Mouse (Mus musculus): ENCODE results near the gene Dis3l2. TPM values are rescaled to one million over a fixed set of nuclear protein-coding genes. Genes with fewer than 3 reads are reported as not detected.

Dis3l2 gene
- polyA plus RNA-seq, 1 experiment from 2014 or later = 39.1 TPM

DNA sequence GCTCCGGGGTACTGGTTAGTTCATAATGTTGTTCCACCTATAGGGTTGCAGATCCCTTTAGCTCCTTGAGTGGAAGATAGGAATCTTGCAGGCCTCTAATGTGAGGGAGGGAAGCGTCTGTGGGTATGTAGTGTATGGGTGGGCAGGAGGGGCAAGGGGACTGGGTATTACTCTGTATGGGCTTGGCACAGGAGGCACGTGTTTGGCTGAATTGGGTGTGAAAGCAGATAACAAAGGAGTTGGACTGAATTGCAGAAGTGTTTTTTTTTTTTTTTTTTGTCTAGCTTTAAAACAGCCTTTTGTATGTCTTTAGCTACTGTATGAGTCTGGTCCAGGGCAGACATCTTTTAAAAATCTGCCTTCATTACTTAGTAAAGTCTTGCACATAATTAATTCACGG, 5.9 kb downstream of the Dis3l2 start:
- Histone ChIP-seq H3K4me2 (ENCODE audit: low read depth, low read length) (no peak overlapping the region), H3K27me3 (ENCODE audit: control insufficient read depth, insufficient read depth, low read length) (no peaks in the 10 kb centered on the region), H3K36me3 (ENCODE audit: control insufficient read depth, insufficient read depth, low read length) (no peaks in the 10 kb centered on the region), H3K4me3 (ENCODE audit: low read depth, low read length) (no peak overlapping the region), H3K27ac (ENCODE audit: low read depth, low read length) (no peak overlapping the region), H3K9me3 (ENCODE audit: control insufficient read depth, low read length) (no peaks in the 10 kb centered on the region), H3K4me1 (ENCODE audit: control insufficient read depth, insufficient read depth, low read length) (peaks cover 8% of the 10 kb centered on the region; the same call in 1 of the 2 replicates), H3K9ac (replicated peaks; ENCODE audit: low read depth, low read length) (no peak overlapping the region)
- ATAC-seq (ENCODE audit: low read depth) = no peak
- WGBS = 68% methylated on average over 4 of the region's 4 CpGs

DNA sequence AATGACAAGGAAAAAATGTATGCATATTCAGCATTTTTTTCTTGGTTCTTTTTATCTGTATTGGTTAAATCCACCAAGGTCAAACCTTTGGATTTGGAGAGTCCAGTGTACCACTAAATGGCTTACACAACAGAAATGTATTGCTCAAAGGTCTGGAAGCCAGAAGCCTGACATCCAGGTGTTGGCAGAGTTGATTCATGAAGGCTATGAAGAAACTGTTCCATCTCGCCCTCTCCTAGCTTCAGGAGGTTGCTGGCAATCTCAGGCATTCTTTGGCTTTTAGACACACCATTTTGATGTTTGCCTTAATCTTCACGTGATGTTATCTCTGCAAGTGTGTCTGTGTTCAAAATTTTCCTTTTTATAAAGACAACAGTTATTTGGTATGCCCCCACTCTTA, 8.4 kb downstream of the Dis3l2 start:
- no peak overlapping the region for H3K27ac ChIP-seq (ENCODE audit: low read depth, low read length)
- H3K36me3 ChIP-seq (ENCODE audit: control insufficient read depth, insufficient read depth, low read length) = no peaks in the 10 kb centered on the region
- no peak for ATAC-seq (ENCODE audit: low read depth)
- H3K4me1 ChIP-seq (ENCODE audit: control insufficient read depth, insufficient read depth, low read length) = no peaks in the 10 kb centered on the region
- H3K27me3 ChIP-seq (ENCODE audit: control insufficient read depth, insufficient read depth, low read length) = no peaks in the 10 kb centered on the region
- WGBS = 94% methylated on average over 2 of the region's 2 CpGs
- no peaks in the 10 kb centered on the region for H3K9me3 ChIP-seq (ENCODE audit: control insufficient read depth, low read length)
- H3K4me2 ChIP-seq (ENCODE audit: low read depth, low read length) = no peak overlapping the region
- no peak overlapping the region for H3K4me3 ChIP-seq (ENCODE audit: low read depth, low read length)
- no peak overlapping the region for H3K9ac ChIP-seq (replicated peaks; ENCODE audit: low read depth, low read length)

DNA sequence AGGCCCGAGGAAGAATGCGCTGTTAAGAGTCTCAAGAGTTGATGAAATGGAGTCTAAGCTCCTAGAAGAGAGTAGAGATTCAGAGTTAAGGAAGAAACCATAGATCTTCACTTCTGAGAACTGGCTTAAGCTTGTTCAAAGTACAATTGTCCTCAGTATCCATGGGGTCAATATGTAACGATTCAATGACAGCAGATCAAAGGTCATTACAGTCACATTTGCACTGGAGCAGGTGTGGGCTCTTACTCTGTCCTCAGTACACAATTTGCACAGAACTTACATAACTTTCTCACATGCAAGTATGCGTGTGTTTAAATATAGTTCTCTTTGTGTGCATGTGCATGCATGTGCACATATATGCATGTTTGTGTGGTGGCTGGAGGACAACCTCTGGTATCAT, 9.4 kb downstream of the Dis3l2 start:
- Histone ChIP-seq H3K4me2 (ENCODE audit: low read depth, low read length) (no peak overlapping the region), H3K4me1 (ENCODE audit: control insufficient read depth, insufficient read depth, low read length) (no peaks in the 10 kb centered on the region), H3K9me3 (ENCODE audit: control insufficient read depth, low read length) (no peaks in the 10 kb centered on the region), H3K36me3 (ENCODE audit: control insufficient read depth, insufficient read depth, low read length) (no peaks in the 10 kb centered on the region), H3K27me3 (ENCODE audit: control insufficient read depth, insufficient read depth, low read length) (no peaks in the 10 kb centered on the region), H3K4me3 (ENCODE audit: low read depth, low read length) (no peak overlapping the region), H3K27ac (ENCODE audit: low read depth, low read length) (no peak overlapping the region), H3K9ac (replicated peaks; ENCODE audit: low read depth, low read length) (no peak overlapping the region)
- WGBS = 99% methylated on average over 4 of the region's 4 CpGs
- no peak for ATAC-seq (ENCODE audit: low read depth)

DNA sequence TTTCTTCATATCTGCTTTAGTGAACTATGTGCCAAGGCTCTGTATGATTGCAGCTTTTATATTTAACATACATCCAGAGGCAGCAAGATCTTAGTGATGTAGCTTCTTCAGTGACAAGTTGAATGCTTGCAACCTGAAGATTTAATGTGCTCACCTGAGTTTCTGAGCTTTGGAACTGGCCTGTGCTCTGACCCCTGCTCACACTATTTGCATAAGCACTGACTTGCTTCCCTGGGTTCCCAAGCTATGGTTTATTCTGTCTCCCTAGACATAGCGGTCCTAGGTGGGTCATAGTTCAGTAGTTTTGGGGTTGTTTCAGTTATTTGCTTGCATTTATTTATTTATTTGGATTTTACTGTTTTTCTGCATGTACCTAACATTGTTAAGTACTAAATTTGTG, 14.6 kb downstream of the Dis3l2 start:
- no peak overlapping the region for H3K9ac ChIP-seq (replicated peaks; ENCODE audit: low read depth, low read length)
- no peaks in the 10 kb centered on the region for H3K36me3 ChIP-seq (ENCODE audit: control insufficient read depth, insufficient read depth, low read length)
- no peak overlapping the region for H3K4me3 ChIP-seq (ENCODE audit: low read depth, low read length)
- H3K4me1 ChIP-seq (ENCODE audit: control insufficient read depth, insufficient read depth, low read length) = no peaks in the 10 kb centered on the region
- no peak for ATAC-seq (ENCODE audit: low read depth)
- no peaks in the 10 kb centered on the region for H3K27me3 ChIP-seq (ENCODE audit: control insufficient read depth, insufficient read depth, low read length)
- H3K27ac ChIP-seq (ENCODE audit: low read depth, low read length) = no peak overlapping the region
- 90% methylated on average over 1 of the region's 1 CpGs for WGBS
- no peak overlapping the region for H3K4me2 ChIP-seq (ENCODE audit: low read depth, low read length)
- no peaks in the 10 kb centered on the region for H3K9me3 ChIP-seq (ENCODE audit: control insufficient read depth, low read length)

DNA sequence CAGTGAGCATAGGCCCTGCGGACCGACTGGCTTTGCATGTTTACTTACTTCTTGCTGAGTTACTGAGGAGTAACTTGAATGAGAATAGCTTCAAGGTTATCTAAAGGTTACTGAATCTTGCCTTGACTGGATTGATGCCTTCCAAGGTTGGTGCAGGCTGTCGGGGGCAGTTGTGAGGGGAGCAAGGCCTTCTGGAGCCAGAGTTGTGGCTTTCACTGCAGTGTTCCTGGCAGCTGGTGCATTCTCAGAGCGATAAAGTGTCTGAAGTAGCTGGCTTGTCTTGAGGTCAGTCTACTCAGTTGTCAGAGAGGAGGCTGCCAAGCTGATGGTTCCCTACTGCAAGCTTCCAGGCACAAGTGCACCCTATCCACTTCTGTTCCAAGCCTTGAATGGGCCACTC, 15.8 kb downstream of the Dis3l2 start:
- H3K36me3 ChIP-seq (ENCODE audit: control insufficient read depth, insufficient read depth, low read length) = no peaks in the 10 kb centered on the region
- no peaks in the 10 kb centered on the region for H3K4me1 ChIP-seq (ENCODE audit: control insufficient read depth, insufficient read depth, low read length)
- no peak for ATAC-seq (ENCODE audit: low read depth)
- H3K27me3 ChIP-seq (ENCODE audit: control insufficient read depth, insufficient read depth, low read length) = no peaks in the 10 kb centered on the region
- 95% methylated on average over 4 of the region's 4 CpGs for WGBS
- H3K4me2 ChIP-seq (ENCODE audit: low read depth, low read length) = no peak overlapping the region
- H3K4me3 ChIP-seq (ENCODE audit: low read depth, low read length) = no peak overlapping the region
- no peak overlapping the region for H3K27ac ChIP-seq (ENCODE audit: low read depth, low read length)
- no peaks in the 10 kb centered on the region for H3K9me3 ChIP-seq (ENCODE audit: control insufficient read depth, low read length)
- H3K9ac ChIP-seq (replicated peaks; ENCODE audit: low read depth, low read length) = no peak overlapping the region

DNA sequence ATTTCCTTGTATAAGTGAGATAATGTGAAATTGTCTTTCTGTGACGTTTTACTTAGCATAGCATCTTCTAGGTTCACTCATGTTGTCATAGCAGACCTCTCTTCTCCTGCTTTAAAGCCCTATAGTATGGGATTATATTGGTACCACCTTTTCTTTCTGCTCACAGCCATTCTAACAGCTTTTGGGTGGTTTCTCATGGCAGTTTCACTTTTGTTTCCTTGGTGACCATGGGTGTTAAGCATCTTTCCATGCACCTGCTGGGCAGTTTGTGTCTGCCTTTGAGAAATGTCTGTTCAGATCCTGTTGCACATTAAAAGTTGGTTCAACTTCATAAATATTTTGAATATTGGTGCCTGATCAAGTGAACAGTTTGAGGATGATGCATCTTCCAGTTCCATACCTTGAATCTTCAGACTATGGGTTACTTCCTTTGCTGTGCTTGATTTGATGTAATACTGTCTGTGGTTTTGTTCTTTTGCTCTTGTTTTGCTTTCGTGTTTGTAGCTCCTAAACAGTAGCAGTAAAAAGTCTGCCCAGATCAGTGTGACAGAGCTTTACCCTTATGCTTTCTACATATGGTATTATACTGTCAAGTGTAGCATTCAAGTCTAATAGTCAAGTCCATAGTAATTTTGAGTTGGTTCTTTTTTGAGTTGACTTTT, 29.7 kb downstream of the Dis3l2 start:
- Histone ChIP-seq H3K9me3 (ENCODE audit: control insufficient read depth, low read length) (no peaks in the 10 kb centered on the region), H3K9ac (replicated peaks; ENCODE audit: low read depth, low read length) (no peak overlapping the region)
- 85% methylated on average over 2 of the region's 2 CpGs for WGBS

DNA sequence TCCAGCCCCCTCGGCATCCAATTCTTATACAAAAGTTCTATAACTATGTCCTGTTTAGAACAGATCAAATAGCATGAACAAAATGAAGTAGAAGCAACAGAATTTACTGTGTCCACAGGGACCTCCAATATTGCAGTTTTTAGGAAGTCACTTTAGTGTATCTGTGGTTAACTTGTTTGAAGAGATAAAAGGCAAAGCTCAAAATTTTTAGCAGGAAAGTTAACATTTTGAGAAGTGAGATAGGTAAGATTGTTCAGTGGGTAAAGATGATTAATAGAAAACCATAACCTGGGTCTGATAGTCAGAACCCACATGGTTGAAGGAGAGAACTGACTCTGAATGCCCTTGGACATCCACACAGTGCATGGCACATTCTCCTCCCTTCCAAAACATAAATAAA, 32.8 kb downstream of the Dis3l2 start:
- Histone ChIP-seq H3K27ac (ENCODE audit: low read depth, low read length) (no peak overlapping the region), H3K36me3 (ENCODE audit: control insufficient read depth, insufficient read depth, low read length) (no peaks in the 10 kb centered on the region), H3K9me3 (ENCODE audit: control insufficient read depth, low read length) (no peaks in the 10 kb centered on the region), H3K27me3 (ENCODE audit: control insufficient read depth, insufficient read depth, low read length) (no peaks in the 10 kb centered on the region), H3K4me1 (ENCODE audit: control insufficient read depth, insufficient read depth, low read length) (no peaks in the 10 kb centered on the region), H3K9ac (replicated peaks; ENCODE audit: low read depth, low read length) (no peak overlapping the region), H3K4me2 (ENCODE audit: low read depth, low read length) (no peak overlapping the region), H3K4me3 (ENCODE audit: low read depth, low read length) (no peak overlapping the region)
- 93% methylated on average over 1 of the region's 1 CpGs for WGBS
- no peak for ATAC-seq (ENCODE audit: low read depth)

More for the DNA sequence above, 29.7 kb downstream of the Dis3l2 start:
- Histone ChIP-seq H3K27ac (ENCODE audit: low read depth, low read length) (no peak overlapping the region), H3K36me3 (ENCODE audit: control insufficient read depth, insufficient read depth, low read length) (no peaks in the 10 kb centered on the region), H3K27me3 (ENCODE audit: control insufficient read depth, insufficient read depth, low read length) (no peaks in the 10 kb centered on the region), H3K4me3 (ENCODE audit: low read depth, low read length) (no peak overlapping the region), H3K4me1 (ENCODE audit: control insufficient read depth, insufficient read depth, low read length) (no peaks in the 10 kb centered on the region), H3K4me2 (ENCODE audit: low read depth, low read length) (no peak overlapping the region)
- no peak for ATAC-seq (ENCODE audit: low read depth)

DNA sequence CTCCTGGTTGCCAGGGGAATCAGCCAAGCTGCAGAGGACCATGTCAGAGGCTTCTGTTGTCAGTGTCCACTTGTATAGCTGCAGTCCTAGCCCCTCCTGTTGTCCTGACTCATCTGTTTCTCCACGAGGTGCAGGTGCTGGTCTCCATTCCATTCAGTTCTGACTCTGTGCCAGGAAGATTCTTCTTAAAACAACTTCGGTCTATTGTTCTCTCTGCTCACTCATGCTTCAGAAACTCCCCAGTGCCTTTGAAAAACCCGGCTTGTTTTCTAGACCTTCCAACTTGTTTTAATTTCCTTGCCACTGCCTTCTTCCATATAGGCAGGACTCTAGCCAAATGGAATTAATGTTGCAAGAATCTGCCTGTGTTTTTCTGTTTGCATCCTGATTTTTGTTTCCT, 39.3 kb downstream of the Dis3l2 start:
- ATAC-seq (ENCODE audit: low read depth) = no peak
- H3K27ac ChIP-seq (ENCODE audit: low read depth, low read length) = no peak overlapping the region
- no peaks in the 10 kb centered on the region for H3K27me3 ChIP-seq (ENCODE audit: control insufficient read depth, insufficient read depth, low read length)
- H3K4me2 ChIP-seq (ENCODE audit: low read depth, low read length) = no peak overlapping the region
- H3K9ac ChIP-seq (replicated peaks; ENCODE audit: low read depth, low read length) = no peak overlapping the region
- no peaks in the 10 kb centered on the region for H3K4me1 ChIP-seq (ENCODE audit: control insufficient read depth, insufficient read depth, low read length)
- H3K36me3 ChIP-seq (ENCODE audit: control insufficient read depth, insufficient read depth, low read length) = peaks cover 7% of the 10 kb centered on the region
- no peak overlapping the region for H3K4me3 ChIP-seq (ENCODE audit: low read depth, low read length)
- no peaks in the 10 kb centered on the region for H3K9me3 ChIP-seq (ENCODE audit: control insufficient read depth, low read length)
- 33% methylated on average over 3 of the region's 3 CpGs for WGBS

DNA sequence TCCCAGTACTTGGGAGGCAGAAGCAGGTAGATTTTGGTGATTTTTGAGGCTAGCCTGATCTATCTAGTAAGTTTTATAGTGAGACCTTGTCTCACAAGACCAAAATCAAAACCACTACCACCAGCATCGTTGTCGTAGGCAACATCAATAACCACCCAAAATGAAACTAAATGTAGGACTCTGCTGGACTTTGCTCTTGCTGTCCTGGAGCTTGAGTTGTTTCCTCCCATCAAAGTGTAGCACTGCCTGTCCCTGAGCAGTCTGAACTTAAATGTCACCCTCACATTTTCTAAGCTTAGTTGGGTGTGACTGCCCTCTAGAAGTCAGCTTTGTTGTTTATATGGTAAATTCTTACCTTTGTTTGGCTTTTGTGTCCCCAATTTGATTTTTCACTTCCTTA, 43.4 kb downstream of the Dis3l2 start:
- H3K9ac ChIP-seq (replicated peaks; ENCODE audit: low read depth, low read length) = no peak overlapping the region
- no peaks in the 10 kb centered on the region for H3K27me3 ChIP-seq (ENCODE audit: control insufficient read depth, insufficient read depth, low read length)
- H3K4me1 ChIP-seq (ENCODE audit: control insufficient read depth, insufficient read depth, low read length) = no peaks in the 10 kb centered on the region
- no peak overlapping the region for H3K4me3 ChIP-seq (ENCODE audit: low read depth, low read length)
- H3K27ac ChIP-seq (ENCODE audit: low read depth, low read length) = no peak overlapping the region
- no peak overlapping the region for H3K4me2 ChIP-seq (ENCODE audit: low read depth, low read length)
- 96% methylated on average over 2 of the region's 2 CpGs for WGBS
- peaks cover 9% of the 10 kb centered on the region for H3K36me3 ChIP-seq (ENCODE audit: control insufficient read depth, insufficient read depth, low read length)
- no peaks in the 10 kb centered on the region for H3K9me3 ChIP-seq (ENCODE audit: control insufficient read depth, low read length)
- ATAC-seq (ENCODE audit: low read depth) = no peak

All from neural tube, embryonic 14.5 days (tissue).